Mouse (Mus musculus) right cerebral cortex, postnatal 36 days (tissue): ENCODE measurements around the gene Apom.

Experiments
- DNase-seq, 2 experiments: peaks; one replicate each; pipeline ENCODE4 v3.0.0; 2022; ENCODE audit warnings: low spot score in 2 of 2, mixed read lengths in 1 of 2

The Apom gene

GRCm38 (mm10) chr17:35096597-35096996 lies 35.3 kb downstream of the Apom start:
- no peak for DNase-seq

- no peak for DNase-seq
Observed at GRCm38 (mm10) chr17:35094475-35095365, 37.1 kb downstream of the Apom start.

GRCm38 (mm10) chr17:35092403-35093198 lies 39.2 kb downstream of the Apom start:
- no peak for DNase-seq

- DNase-seq, result no peak
Observed at GRCm38 (mm10) chr17:35090166-35090932, 41.5 kb downstream of the Apom start.

- peak; percentile 92 to 93 for DNase-seq
Observed at GRCm38 (mm10) chr17:35088825-35089644, 42.8 kb downstream of the Apom start, which contains the start of gene Abhd16a. TSS of gene Abhd16a (plus strand) at chr17:35089263.

- no peak for DNase-seq
Observed at GRCm38 (mm10) chr17:35088151-35088550, 43.7 kb downstream of the Apom start.

GRCm38 (mm10) chr17:35085208-35085865 lies 46.5 kb downstream of the Apom start, which contains the start of gene Ly6g6f:
TSS of gene Ly6g6f (minus strand) at chr17:35085610.
- no peak for DNase-seq

GRCm38 (mm10) chr17:35083929-35084497 lies 47.8 kb downstream of the Apom start:
- DNase-seq, result no peak

GRCm38 (mm10) chr17:35082841-35083576 lies 48.8 kb downstream of the Apom start:
- no peak for DNase-seq

- DNase-seq, result no peak
Observed at GRCm38 (mm10) chr17:35080710-35081109, 51.1 kb downstream of the Apom start.

- DNase-seq, result no peak
Observed at GRCm38 (mm10) chr17:35080248-35080647, 51.6 kb downstream of the Apom start.

- no peak for DNase-seq
Observed at GRCm38 (mm10) chr17:35079778-35080177, 52.1 kb downstream of the Apom start.
